Comparison of ENCODE assay signal across 8 mouse cellular contexts in the genomic region with DNA sequence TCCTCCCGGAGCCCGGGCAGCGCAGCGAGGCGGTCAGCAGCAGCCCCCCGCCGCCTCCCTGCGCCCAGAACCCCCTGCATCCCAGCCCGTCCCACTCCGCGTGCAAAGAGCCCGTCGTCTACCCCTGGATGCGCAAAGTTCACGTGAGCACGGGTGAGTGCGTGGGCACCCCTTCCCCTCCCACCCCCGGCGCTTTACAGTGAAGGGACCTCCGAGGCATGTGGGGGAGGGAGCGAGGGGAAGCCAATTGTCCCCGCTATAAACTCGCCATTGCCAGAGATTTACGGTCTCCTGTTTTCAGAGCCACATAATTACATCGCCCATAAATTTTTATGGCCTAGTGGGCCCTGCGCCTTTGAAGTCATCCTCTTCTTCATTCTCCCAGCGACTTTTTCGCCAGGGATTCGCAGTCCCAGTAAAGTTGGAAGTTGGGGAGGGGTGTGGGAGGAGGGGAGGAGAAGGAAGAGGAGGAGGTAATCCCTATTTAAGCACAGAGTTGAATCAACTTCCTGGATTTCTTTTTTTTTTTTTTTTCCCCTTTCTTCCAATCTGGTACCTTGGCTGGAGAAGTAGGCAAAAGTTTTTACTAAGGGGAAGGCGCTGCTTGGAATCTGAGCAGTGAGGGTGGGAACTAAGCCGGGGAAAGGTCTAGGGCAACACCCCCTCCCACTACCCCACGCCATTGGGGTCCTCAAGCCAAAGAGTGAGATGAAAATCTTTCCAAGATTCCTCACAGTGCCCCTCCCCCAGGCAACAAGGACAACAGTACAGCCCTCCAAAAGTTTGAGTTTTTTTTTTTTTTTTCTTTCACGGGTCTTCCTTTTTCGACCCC. TPM values are rescaled to one million over a fixed set of nuclear protein-coding genes. Genes with fewer than 3 reads are reported as not detected.
A peak's percentile ranks its signal among the peaks of the same experiment; 100 is the strongest.
DNase-seq lines count a peak whose midpoint lies in the region; ATAC-seq and TF ChIP-seq lines count a peak whose summit lies in the region.

No protein-coding gene starts in this region.

- H3K27me3 ChIP-seq in hindbrain, postnatal 0 days (ENCODE audit: insufficient read depth, low read length), result peaks cover 71% of the 10 kb centered on the region
- peaks cover 80% of the 10 kb centered on the region for H3K27me3 ChIP-seq in liver, embryonic 14.5 days (ENCODE audit: control insufficient read depth, insufficient read depth, low read length)

- 0 out of 2 replicates have a peak, but pooled peaks have one; percentile 31 for ATAC-seq in hindbrain, postnatal 0 days
- no peak for ATAC-seq in liver, embryonic 14.5 days (ENCODE audit: insufficient read depth)

- H3K4me1 ChIP-seq in bone marrow macrophage, adult 2 months (ENCODE audit: control insufficient read depth, insufficient read depth, low read length), result peaks cover 3% of the 10 kb centered on the region
- H3K4me1 ChIP-seq in hindbrain, postnatal 0 days (ENCODE audit: insufficient read depth, low read length), result no peaks in the 10 kb centered on the region
- no peaks in the 10 kb centered on the region for H3K4me1 ChIP-seq in liver, embryonic 14.5 days (replicated peaks; ENCODE audit: control insufficient read depth in 2 of 2, insufficient read depth in 2 of 2, low read length in 1 of 2)

- no peaks in the 10 kb centered on the region for H3K9me3 ChIP-seq in hindbrain, postnatal 0 days (ENCODE audit: low read length)
- no peaks in the 10 kb centered on the region for H3K9me3 ChIP-seq in liver, embryonic 14.5 days (ENCODE audit: control insufficient read depth, low read length)

- TF ChIP-seq POLR2A in bone marrow macrophage, adult 2 months (IDR thresholded peaks at IDR 0.05; ENCODE audit: borderline replicate concordance, low read depth, low read length), result no peak

- peak overlapping the region; percentile 78 for H3K4me3 ChIP-seq in bone marrow macrophage, adult 2 months (ENCODE audit: insufficient read depth, low read length)
- H3K4me3 ChIP-seq in hindbrain, postnatal 0 days (ENCODE audit: low read length), result peak overlapping the region; percentile 35
- H3K4me3 ChIP-seq in liver, embryonic 14.5 days (ENCODE audit: insufficient read depth in 1 of 2, low read depth in 2 of 2, low read length in 2 of 2), result peak overlapping the region; percentile 33 to 46

- H3K4me2 ChIP-seq in hindbrain, postnatal 0 days (ENCODE audit: low read depth, low read length), result peak overlapping the region; percentile 56
- H3K4me2 ChIP-seq in liver, embryonic 14.5 days (ENCODE audit: low read depth), result peak overlapping the region; percentile 41

- WGBS in hindbrain, postnatal 0 days, result 2% methylated on average over 34 of the region's 34 CpGs
- under 1% methylated on average over 28 of the region's 34 CpGs for WGBS in liver, embryonic 14.5 days (ENCODE audit: insufficient replicate concordance)

- peak; percentile 71 to 80 for DNase-seq in adrenal gland, adult (ENCODE audit: inconsistent age in 2 of 2, low spot score in 1 of 2)
- no peak for DNase-seq in adrenal gland, postnatal 4 days (ENCODE audit: low spot score in 2 of 2)
- DNase-seq in hindbrain, postnatal 0 days (ENCODE audit: low spot score), result no peak
- DNase-seq in liver, embryonic 14.5 days (ENCODE audit: low read depth in 3 of 3, low spot score in 3 of 3), result no peak
- no peak for DNase-seq in right cerebral cortex, adult 2 months (ENCODE audit: low spot score in 2 of 2)
- DNase-seq in layer of hippocampus, adult 9-10 months (ENCODE audit: low spot score), result no peak
- no peak for DNase-seq in adrenal gland, postnatal 25 days

- H3K36me3 ChIP-seq in hindbrain, postnatal 0 days (ENCODE audit: insufficient read depth, low read length), result no peaks in the 10 kb centered on the region
- H3K36me3 ChIP-seq in liver, embryonic 14.5 days (replicated peaks; ENCODE audit: control insufficient read depth, insufficient read depth, low read depth), result no peaks in the 10 kb centered on the region

- H3K9ac ChIP-seq in hindbrain, postnatal 0 days (replicated peaks; ENCODE audit: low read length), result peak overlapping the region; percentile 60
- no peak overlapping the region for H3K9ac ChIP-seq in liver, embryonic 14.5 days (replicated peaks)

- no peak for TF ChIP-seq EP300 in liver, embryonic 14.5 days (IDR thresholded peaks at IDR 0.05; ENCODE audit: low read depth)

- peak overlapping the region; percentile 62 for H3K27ac ChIP-seq in bone marrow macrophage, adult 2 months (ENCODE audit: insufficient read depth, low read depth, low read length)
- peak overlapping the region; percentile 85 for H3K27ac ChIP-seq in hindbrain, postnatal 0 days
- H3K27ac ChIP-seq in liver, embryonic 14.5 days, result no peak overlapping the region

- no peak for TF ChIP-seq CTCF in bone marrow macrophage, adult 2 months (IDR thresholded peaks at IDR 0.05; ENCODE audit: low read depth, low read length)
- TF ChIP-seq CTCF in hindbrain, postnatal 0 days (IDR thresholded peaks at IDR 0.05; ENCODE audit: low read depth), result no peak
- no peak for TF ChIP-seq CTCF in liver, embryonic 14.5 days (IDR thresholded peaks at IDR 0.05; ENCODE audit: low read depth)

RNA-seq across cellular contexts. Expression of gene Hoxb4, which starts 1.2 kb away (rescaled TPM):
- 10 to 100 TPM; 19.8 to 22.0 TPM for total RNA-seq in adrenal gland, postnatal 4 days (2021)
- polyA plus RNA-seq in bone marrow macrophage, adult 2 months (2012; ENCODE audit: insufficient read depth, insufficient read length, missing spikeins), result 7.9 and 10.2 TPM in 2 replicates
- 4.2 and 8.6 TPM in 2 replicates for total RNA-seq in hindbrain, postnatal 0 days (2014; rRNA removed)
- 2.4 and 3.3 TPM in 2 replicates for polyA plus RNA-seq in hindbrain, postnatal 0 days (2015; fragmentation: Nextera tagmentation; extraction: Ambion mirVana)
- polyA plus RNA-seq in liver, embryonic 14.5 days (2012; rRNA removed), result 0.31 and 0.48 TPM in 2 replicates
- polyA plus RNA-seq in liver, embryonic 14.5 days (2014; fragmentation: Nextera tagmentation; extraction: Ambion mirVana), result 0.06 and 0.09 TPM in 2 replicates
- 27.6 and 31.5 TPM in 2 replicates for total RNA-seq in adrenal gland, postnatal 25 days (2021)

RNA-seq across cellular contexts. Expression of gene Hoxb3, which starts 3.8 kb away (rescaled TPM):
- 10 to 100 TPM; 40.5 to 44.5 TPM for total RNA-seq in adrenal gland, postnatal 4 days (2021)
- polyA plus RNA-seq in bone marrow macrophage, adult 2 months (2012; ENCODE audit: insufficient read depth, insufficient read length, missing spikeins), result 1.0 and 1.6 TPM in 2 replicates
- total RNA-seq in hindbrain, postnatal 0 days (2014; rRNA removed), result 42.1 and 42.2 TPM in 2 replicates
- polyA plus RNA-seq in hindbrain, postnatal 0 days (2015; fragmentation: Nextera tagmentation; extraction: Ambion mirVana), result 6.6 and 8.1 TPM in 2 replicates
- polyA plus RNA-seq in liver, embryonic 14.5 days (2012; rRNA removed), result 0.38 and 0.66 TPM in 2 replicates
- polyA plus RNA-seq in liver, embryonic 14.5 days (2014; fragmentation: Nextera tagmentation; extraction: Ambion mirVana), result not detected in 2 replicates
- total RNA-seq in adrenal gland, postnatal 25 days (2021), result 33.0 and 40.1 TPM in 2 replicates

RNA-seq across cellular contexts. Expression of gene Hoxb5, which starts 16.2 kb away (rescaled TPM):
- total RNA-seq in adrenal gland, postnatal 4 days (2021), result 10 to 100 TPM; 26.5 to 27.8 TPM
- not detected in 2 replicates for polyA plus RNA-seq in bone marrow macrophage, adult 2 months (2012; ENCODE audit: insufficient read depth, insufficient read length, missing spikeins)
- 16.5 and 24.3 TPM in 2 replicates for total RNA-seq in hindbrain, postnatal 0 days (2014; rRNA removed)
- polyA plus RNA-seq in hindbrain, postnatal 0 days (2015; fragmentation: Nextera tagmentation; extraction: Ambion mirVana), result 109 and 113 TPM in 2 replicates
- polyA plus RNA-seq in liver, embryonic 14.5 days (2012; rRNA removed), result 0.23 and 0.32 TPM in 2 replicates
- polyA plus RNA-seq in liver, embryonic 14.5 days (2014; fragmentation: Nextera tagmentation; extraction: Ambion mirVana), result 0.06 and 0.24 TPM in 2 replicates
- 36.5 and 36.8 TPM in 2 replicates for total RNA-seq in adrenal gland, postnatal 25 days (2021)

RNA-seq across cellular contexts. Expression of gene Hoxb6, which starts 27.0 kb away (rescaled TPM):
- 10 to 100 TPM; 43.6 to 47.9 TPM for total RNA-seq in adrenal gland, postnatal 4 days (2021)
- polyA plus RNA-seq in bone marrow macrophage, adult 2 months (2012; ENCODE audit: insufficient read depth, insufficient read length, missing spikeins), result not detected in 2 replicates
- total RNA-seq in hindbrain, postnatal 0 days (2014; rRNA removed), result 23.2 and 30.2 TPM in 2 replicates
- polyA plus RNA-seq in hindbrain, postnatal 0 days (2015; fragmentation: Nextera tagmentation; extraction: Ambion mirVana), result 29.0 and 36.3 TPM in 2 replicates
- polyA plus RNA-seq in liver, embryonic 14.5 days (2012; rRNA removed), result 0.02 and 0.13 TPM in 2 replicates
- not detected in 2 replicates for polyA plus RNA-seq in liver, embryonic 14.5 days (2014; fragmentation: Nextera tagmentation; extraction: Ambion mirVana)
- total RNA-seq in adrenal gland, postnatal 25 days (2021), result 74.4 and 78.8 TPM in 2 replicates

RNA-seq across cellular contexts. Expression of gene Hoxb2, which starts 31.0 kb away (rescaled TPM):
- total RNA-seq in adrenal gland, postnatal 4 days (2021), result 10 to 100 TPM; 21.0 to 26.0 TPM
- polyA plus RNA-seq in bone marrow macrophage, adult 2 months (2012; ENCODE audit: insufficient read depth, insufficient read length, missing spikeins), result 0.25 TPM in 1 of 2 replicates, not detected in the other
- total RNA-seq in hindbrain, postnatal 0 days (2014; rRNA removed), result 35.4 and 36.4 TPM in 2 replicates
- polyA plus RNA-seq in hindbrain, postnatal 0 days (2015; fragmentation: Nextera tagmentation; extraction: Ambion mirVana), result 11.6 and 13.1 TPM in 2 replicates
- 1.1 TPM in 2 replicates for polyA plus RNA-seq in liver, embryonic 14.5 days (2012; rRNA removed)
- polyA plus RNA-seq in liver, embryonic 14.5 days (2014; fragmentation: Nextera tagmentation; extraction: Ambion mirVana), result 0.51 and 0.75 TPM in 2 replicates
- total RNA-seq in adrenal gland, postnatal 25 days (2021), result 24.0 and 25.6 TPM in 2 replicates

Comparison
In these comparisons a context has a peak if more than half of its experiments do, and no peak if none do; other contexts are left out.
1. DNase-seq: peak in adrenal gland, adult (2 of 2); none in adrenal gland, postnatal 4 days (0 of 2), hindbrain, postnatal 0 days (single experiment), liver, embryonic 14.5 days (0 of 3), right cerebral cortex, adult 2 months (0 of 2), layer of hippocampus, adult 9-10 months (single experiment) and adrenal gland, postnatal 25 days (single experiment).
2. Peak in every context shown above with its lines, with median percentiles within 50 percentile points of each other: H3K4me3 ChIP-seq.